Mouse (Mus musculus) adrenal gland, adult 8-10 months (tissue): ENCODE measurements around the gene Cnot4. TPM values are rescaled to one million over a fixed set of nuclear protein-coding genes. Genes with fewer than 3 reads are reported as not detected.

Experiments
- DNase-seq: peaks from one replicate; pipeline ENCODE4 v3.0.0; 2022
- total RNA-seq, 4 experiments: library from RNA; stranded (reverse); gene quantifications; 2 replicates each; pipeline ENCODE4 v1.2.4; 2022

The Cnot4 gene
- total RNA-seq, 4 experiments from 2014 or later = 21.2 to 38.4 (median 34.8) TPM

DNA sequence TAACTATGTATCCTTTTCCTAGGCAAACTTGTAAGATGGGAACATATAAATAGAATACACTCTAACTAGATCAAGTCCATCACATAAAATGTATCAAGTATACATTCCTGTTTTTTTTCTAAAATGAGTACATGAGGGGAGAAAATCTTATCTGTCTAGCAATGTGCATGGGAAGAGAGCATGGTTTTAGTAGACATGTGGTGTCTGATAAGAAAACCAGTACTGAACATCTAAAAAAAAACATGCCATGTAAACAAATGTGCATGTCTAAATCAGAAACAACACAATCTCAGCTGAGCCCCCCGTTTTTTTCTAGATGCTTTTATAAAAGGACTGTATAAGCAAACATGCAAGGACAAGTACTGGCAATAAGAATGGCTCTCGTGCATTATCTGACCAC is 100.8 kb downstream of the Cnot4 start:
- no peak for DNase-seq

DNA sequence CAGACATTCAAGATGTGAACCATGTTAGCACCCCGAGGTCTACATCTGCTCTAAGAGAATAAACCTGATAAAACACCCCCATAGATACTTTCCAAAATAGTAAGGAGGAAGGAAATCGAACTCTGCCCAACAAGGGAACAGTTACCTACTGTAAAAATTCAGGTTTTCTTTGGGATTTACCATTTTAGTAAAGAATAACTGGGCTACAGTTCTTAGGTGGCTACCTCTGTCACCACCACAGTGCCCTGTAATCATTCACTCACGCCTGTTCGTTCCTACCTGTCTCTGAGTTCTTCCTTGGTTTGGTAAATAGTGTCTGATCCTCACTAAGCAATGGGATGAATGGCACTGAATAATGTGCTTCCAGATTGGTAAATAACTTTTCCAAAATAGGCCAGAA is 102.7 kb downstream of the Cnot4 start:
- no peak for DNase-seq

DNA sequence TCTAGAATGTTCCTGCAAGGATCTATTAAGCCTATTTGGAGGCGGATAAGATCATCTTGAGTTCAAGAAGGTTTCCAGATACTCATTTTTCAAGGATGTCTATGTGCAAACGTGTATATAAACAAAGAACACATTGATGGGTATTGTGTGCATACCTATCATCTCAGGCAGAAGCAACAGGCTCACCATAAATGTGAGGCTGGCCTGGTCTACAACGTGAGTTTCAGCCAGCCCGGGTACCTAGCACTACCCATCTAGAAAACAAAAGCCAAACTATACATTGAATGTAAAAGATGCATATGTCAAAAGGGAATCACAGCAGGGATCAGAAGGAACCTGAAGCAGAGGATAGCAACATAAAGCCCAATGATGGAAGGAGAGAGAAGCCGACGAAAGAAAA is 103.3 kb downstream of the Cnot4 start:
- DNase-seq = no peak

DNA sequence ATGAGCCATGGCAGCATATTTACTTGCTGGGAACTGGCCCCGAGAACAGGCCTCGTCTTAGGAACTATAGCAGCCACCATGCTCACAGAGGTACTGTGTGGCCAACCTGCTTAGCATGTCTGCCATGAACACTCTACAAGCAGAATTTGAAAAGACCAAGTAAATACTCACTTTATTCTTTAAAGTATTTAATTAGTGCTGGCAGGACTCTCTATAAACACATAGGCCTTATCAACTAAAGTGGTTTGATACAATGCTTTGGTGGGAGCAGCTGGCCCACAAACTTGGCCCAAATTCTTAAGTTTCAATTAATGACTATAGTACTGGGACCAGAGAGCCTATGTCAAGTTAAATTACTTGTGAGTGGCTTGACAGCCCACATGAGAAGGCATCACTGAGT is 105.5 kb downstream of the Cnot4 start:
- no peak for DNase-seq

DNA sequence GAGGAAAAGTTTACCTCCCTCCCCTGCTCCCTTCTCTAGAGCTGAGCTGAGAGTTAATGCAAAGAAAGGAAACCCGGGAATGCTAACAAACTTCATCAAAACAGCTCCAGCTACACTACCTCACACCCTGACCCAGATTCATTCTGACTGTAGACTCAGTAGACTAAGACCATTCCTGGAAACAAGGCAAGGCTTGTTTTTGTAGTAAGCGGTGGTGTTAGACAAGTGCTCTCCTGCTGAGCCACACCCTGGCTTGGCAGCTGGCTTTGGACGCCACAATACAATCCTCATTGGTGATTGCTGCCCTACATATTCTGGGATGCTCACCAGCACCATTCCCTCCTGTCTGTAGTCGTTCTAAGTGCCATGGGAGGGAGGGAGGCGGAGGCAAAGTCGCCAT is 106.3 kb downstream of the Cnot4 start:
- DNase-seq = no peak

DNA sequence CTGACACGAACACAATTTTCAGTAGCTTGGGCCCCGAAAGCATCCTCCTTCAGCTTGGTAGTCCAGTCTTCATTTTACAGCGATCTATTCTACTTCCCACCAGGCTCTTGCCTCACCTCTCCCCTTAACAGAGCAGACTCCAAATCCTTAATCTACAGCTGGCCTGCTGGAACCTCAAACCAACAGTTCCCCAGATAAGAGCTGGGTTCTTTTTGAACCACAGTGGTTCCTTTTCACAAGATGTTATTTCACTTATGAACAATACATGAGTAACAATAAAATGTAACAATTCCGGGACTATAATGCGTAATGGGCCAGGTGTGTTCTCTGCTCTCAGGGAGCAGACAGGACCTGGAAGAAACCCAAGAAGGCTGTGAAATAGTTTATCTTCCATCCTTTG is 116.9 kb downstream of the Cnot4 start:
- DNase-seq = no peak

DNA sequence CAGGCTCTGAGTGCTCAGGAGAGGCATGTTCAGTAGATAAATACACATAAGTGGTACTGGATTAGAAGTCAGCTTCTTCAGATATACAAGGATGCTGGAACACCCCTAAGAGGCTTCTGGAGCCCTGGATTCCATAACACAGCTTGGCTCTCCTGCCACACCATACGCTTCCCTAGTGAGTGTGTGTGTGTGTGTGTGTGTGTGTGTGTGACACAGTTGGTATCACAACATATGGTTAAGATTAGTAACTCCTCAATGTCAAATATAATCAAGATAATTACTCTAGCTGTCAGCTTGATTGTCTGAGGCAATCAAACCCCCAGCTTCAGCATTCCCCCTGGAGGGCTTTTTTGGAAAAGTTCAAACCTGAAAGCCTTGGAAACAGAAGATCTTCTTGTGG is 121.6 kb downstream of the Cnot4 start:
- no peak for DNase-seq

DNA sequence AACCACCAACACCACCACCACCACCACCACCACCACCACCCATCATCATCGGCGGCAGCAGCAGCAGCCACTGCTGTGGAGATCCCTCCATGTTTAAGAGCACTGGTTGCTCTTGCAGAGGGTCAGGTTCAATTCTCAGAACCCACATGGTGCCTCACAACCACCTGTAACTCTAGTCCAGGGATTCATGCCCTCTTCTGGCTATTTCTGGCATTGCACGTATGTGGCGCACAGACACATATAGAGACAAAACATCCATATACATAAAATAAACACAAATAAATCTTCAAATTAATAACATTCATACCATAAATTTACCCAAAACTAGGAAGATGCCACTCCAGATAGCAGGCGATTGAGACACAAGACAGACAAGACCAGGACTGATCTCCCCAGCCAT is 122.8 kb downstream of the Cnot4 start:
- no peak for DNase-seq

DNA sequence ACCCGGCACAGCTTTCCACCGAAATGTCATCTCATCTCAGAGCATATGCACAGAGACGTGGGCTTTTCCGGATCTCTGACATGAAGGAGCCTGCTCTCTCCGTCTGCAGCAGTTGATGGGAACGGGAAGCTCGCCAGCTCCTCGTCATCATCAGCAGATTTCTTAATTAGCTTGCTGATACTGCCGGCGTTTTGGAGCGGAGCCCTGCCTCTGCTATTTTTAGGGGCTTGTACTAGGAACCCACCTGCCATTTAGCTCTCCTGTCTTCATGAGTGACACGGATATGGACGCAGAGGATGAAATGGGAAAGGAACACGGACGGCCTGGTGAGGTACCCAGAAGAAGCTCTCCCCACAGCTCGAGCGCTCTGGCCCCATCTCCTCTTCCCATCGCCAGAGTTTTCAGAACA is 131.3 kb downstream of the Cnot4 start:
- no peak for DNase-seq

DNA sequence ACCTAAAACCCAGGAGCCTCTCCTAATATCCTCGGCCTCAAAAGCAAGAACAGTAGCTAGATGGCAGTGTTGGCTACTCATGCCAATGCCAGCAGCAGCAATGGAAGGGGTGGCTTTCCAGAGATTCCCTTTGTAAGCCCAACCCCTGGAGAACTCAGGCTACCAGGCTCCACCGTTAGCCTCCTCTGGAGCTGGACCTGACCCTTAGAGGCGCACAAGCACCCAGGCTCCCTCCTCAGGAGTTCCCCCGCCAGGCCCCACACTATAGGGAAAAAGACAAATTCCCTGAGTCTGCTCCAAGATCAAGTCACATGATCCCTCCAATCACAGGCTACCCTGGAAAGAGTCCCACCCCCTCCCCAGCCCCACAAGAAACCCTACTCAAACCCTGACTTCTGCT is 134.4 kb downstream of the Cnot4 start:
- no peak for DNase-seq

DNA sequence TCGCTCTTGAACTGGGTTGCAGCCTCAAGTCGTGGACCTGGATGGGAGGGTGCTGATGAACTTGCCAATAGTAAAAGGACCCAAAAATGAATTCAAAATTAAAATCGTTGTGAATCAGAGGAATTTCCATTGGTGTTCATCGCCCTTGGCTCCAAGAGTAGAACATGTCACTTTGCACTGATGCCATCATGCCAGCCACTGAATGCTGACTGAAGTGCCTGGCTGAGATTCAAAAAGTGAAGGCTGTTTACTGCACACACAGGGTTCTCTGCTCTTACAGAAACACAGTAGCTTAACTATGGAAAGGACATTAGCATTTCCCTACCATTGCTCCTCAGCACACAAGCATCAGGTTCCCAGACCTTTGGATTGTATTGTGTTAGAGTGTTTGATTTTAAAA is 137.0 kb downstream of the Cnot4 start:
- DNase-seq = no peak

DNA sequence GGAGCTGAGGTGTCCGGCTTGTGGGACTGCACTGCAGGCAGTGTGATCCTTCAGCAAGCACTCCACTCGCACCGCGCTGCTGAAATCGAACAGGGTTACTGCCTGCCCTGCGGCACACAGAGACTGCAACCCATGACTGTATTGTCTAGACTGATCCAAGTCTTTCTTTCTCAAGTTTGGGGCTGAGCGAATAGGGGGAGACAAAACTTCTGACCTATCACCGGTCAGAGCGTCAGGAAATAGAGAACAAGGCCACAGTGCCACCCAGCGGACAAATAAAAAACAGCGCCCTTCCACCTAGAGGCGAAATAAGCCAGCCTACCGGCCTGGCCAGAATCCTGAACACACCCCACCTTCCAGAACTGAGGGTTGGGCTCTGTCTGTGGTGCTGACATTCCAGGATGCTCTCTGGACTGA is 138.3 kb downstream of the Cnot4 start:
- DNase-seq = peak; percentile 60

DNA sequence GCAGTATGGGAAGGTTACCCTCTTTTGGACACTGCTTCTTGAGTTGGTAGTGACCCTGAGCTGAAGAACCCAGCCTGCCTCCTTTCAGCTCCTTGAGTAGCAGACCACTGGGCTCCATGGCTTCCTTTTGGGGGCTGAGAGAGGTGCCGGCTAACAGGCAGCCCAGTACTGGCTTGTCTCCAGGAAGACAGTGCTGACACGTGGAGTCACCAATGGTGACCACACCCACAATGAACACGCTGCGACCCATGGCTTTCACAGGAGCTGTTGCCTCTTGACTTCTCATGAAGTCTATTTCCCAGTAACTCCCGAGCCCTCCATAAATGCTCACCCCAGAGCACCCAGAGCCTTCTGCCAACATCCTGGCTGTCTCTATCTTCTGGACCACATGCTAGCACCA is 138.8 kb downstream of the Cnot4 start:
- DNase-seq = no peak

DNA sequence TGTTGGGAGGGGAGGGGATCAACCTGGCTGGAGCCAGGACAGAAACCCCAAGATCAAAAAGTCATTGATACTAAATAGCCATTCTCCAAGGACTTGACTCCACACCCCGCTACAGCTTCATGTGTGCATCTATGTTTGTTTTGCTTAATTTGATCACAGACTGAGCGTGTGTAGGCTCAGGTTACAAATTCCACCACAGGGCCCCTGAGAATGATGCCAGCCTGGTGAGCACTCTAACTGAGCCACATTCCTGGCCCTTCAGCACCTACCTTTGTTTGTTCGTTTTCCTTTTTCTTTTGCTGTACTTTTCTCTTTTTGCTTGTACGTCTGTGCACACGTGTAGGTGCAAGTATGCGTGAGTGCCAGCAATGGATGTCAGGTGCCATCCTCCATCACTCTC is 144.3 kb downstream of the Cnot4 start:
- no peak for DNase-seq

DNA sequence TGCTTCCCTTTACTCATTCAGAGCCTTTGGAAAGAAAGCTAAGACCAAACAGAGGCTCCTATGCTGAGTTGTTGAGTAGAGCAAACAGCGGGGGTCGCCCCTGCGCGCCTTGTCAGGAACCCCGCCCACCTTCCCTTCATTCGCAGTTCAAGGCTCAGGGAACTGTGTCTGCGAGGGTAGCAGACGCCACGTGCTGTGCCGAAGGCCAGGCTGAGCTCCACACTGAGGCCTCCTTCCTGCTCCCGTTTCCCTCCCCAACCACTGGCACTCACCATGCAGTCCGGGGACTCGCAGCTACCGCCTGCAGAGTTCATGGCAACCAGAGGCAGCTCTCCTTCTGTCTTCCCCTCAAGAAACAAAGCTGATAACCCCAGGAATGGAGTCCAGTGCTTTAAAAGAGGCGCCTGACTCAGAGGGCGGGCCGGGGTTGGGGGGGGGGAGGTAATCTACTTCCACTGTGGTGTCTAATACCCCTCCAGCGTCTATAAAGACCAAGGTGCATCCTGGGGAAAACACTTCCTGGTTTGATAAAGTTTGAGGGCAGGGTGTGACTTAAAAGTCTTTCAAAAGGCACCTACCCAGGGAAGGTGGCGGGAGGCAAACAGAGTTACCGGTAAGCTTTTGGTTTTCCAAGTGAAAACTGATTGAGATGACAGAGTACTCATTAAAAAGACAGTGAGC is 145.3 kb downstream of the Cnot4 start, which contains the start of gene Slc23a4:
Gene Slc23a4 (minus strand): TSS at position 324 of the 681 bp plus-strand sequence.
- DNase-seq = no peak

DNA sequence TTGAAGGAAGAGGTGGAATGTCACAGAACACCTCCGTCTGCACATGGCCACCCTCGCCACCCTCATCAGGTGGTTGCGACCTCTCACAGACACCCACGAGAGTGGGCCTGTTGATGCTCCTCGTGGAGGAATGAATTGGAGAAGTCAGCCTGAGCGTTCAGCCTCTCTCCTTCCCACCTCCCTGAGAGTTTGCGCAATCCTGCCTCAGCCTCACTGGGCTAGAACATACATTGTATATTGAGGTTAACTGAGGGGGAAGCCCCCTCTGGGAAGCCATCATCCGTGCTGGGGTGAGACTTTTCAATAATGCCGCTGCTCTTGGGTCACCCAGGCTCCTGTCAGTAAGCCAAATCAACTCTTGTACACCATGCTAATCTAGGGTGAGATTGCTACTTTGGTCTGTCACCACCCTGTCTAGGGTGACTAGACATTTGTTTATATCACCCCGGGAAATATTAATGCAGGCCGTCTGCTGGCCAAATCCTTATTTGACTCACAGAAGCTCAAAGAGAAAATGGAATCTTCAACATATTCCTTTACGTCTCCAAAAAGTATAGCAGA is 146.4 kb downstream of the Cnot4 start:
- no peak for DNase-seq

DNA sequence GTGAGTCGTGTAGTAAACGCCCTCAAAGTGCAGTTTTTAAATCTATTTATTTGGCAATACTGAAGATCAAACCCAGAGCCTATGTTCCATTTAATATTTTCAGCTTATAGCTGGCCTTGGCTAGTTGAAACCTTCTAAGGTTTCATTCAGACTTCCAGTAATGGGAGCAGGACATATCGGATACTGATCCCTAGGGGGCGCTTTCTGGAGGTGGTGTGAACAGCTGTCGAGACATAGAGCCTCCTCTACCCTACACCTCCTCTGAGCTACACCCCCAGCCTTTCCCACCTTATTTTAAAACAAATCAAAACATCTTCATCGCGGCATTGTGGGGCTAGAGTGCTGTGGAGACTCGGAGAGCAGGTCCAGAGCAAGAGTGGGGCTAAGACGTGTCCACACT is 152.9 kb downstream of the Cnot4 start:
- DNase-seq = no peak

DNA sequence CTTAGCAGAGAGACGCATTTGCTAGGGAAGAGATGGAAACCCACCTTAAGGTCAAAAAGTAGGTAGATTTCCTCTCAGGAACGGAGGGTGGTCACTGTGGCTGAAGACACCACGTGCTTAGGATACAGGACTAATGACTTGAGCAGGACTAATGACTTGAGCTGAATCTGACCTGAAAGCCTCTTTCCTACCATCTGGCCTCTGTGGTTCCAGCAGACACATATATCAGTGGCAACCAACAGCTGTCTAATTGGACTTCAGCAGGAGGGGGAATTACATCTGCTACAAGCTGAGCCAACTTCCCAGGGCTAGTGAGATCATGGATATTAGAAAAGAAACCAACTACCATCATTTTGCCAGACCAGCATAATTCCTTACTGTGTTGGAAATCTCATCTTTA is 154.2 kb downstream of the Cnot4 start:
- DNase-seq = no peak

Other genes starting within 250 kb of the Cnot4 start
- gene Wdr91, start 222.8 kb downstream of the Cnot4 start, total RNA-seq = 10 to 100 TPM; 11.2 to 24.0 (median 17.3) TPM
- not detected for gene Stra8, start 213.6 kb downstream of the Cnot4 start, total RNA-seq
- gene Slc23a4, start 145.3 kb downstream of the Cnot4 start, total RNA-seq = under 1 TPM; 0.32 to 0.83 (median 0.54) TPM
- gene Nup205, start 43.7 kb upstream of the Cnot4 start, total RNA-seq = 10 to 100 TPM; 34.9 to 47.2 (median 40.3) TPM
- gene Slc13a4, start 174.4 kb upstream of the Cnot4 start, total RNA-seq = under 1 TPM; 0.17 to 0.49 (median 0.45) TPM
- 1 to 10 TPM; 1.6 to 3.4 (median 2.8) TPM for gene Fam180a, start 192.4 kb upstream of the Cnot4 start, total RNA-seq